In genomic region chr13:52273502-52274246, GRCm38 (mm10) we compare ENCODE assay signal across 29 mouse cellular contexts.
DNase-seq lines count a peak whose midpoint lies in the region; ATAC-seq and TF ChIP-seq lines count a peak whose summit lies in the region.
"Had no signal": no experiment of that assay in that cellular context is flagged by ENCODE, and none has a peak within 500 bp of the region (broad histone marks: within the 10 kb centered on the region; RNA-seq: fewer than 3 reads in every experiment).

No protein-coding gene starts in this region.

- H3K9me3 ChIP-seq in neural tube, embryonic 15.5 days (replicated peaks): no peaks in the 10 kb centered on the region
- H3K9me3 ChIP-seq: embryonic facial prominence, embryonic 13.5 days; forebrain, embryonic 10.5 days; forebrain, embryonic 15.5 days; heart, embryonic 12.5 days; limb, embryonic 13.5 days; lung, embryonic 15.5 days; midbrain, embryonic 10.5 days; midbrain, embryonic 15.5 days had no signal

- H3K4me2 ChIP-seq in neural tube, embryonic 15.5 days: no peak overlapping the region
- H3K4me2 ChIP-seq: embryonic facial prominence, embryonic 13.5 days; forebrain, embryonic 15.5 days; heart, embryonic 12.5 days; hindbrain, embryonic 14.5 days; limb, embryonic 13.5 days; liver, embryonic 11.5 days; lung, embryonic 15.5 days; midbrain, embryonic 15.5 days had no signal

- WGBS in neural tube, embryonic 15.5 days: 86% methylated on average over 19 of the region's 19 CpGs

- no peaks in the 10 kb centered on the region; the same call in 1 of the 2 replicates for H3K27me3 ChIP-seq in neural tube, embryonic 15.5 days (replicated peaks)
- H3K27me3 ChIP-seq: heart, embryonic 12.5 days; lung, embryonic 15.5 days; midbrain, embryonic 15.5 days had no signal

- peak; percentile 64 to 84 for DNase-seq in frontal cortex, adult 2 months (ENCODE audit: extremely low spot score in 1 of 2, low spot score in 1 of 2)
- no peak for DNase-seq in frontal cortex, postnatal 25 days (ENCODE audit: low spot score in 2 of 2)
- DNase-seq in right cerebral cortex, adult 18-20 months: peak; percentile 79
- DNase-seq in right cerebral cortex, postnatal 4 days: no peak
- peak; percentile 32 for DNase-seq in right cerebral cortex, postnatal 14 days
- DNase-seq in gastrocnemius, adult 2 months: no peak
- DNase-seq: adrenal gland, postnatal 10 days; cerebellum, adult 11 months; cerebellum, adult 9-11 months; kidney, adult 9 months; kidney, postnatal 10 days; layer of hippocampus, adult 9-11 months; thymus, adult 2 months; thymus, postnatal 4 days had no signal

- TF ChIP-seq CTCF in gastrocnemius, adult 2 months (IDR thresholded peaks at IDR 0.05): no peak

- no peaks in the 10 kb centered on the region for H3K36me3 ChIP-seq in neural tube, embryonic 15.5 days
- H3K36me3 ChIP-seq: embryonic facial prominence, embryonic 13.5 days; forebrain, embryonic 10.5 days; forebrain, embryonic 15.5 days; G1E; heart, embryonic 12.5 days; limb, embryonic 13.5 days; lung, embryonic 15.5 days; midbrain, embryonic 10.5 days; midbrain, embryonic 15.5 days had no signal

- peaks cover 5% of the 10 kb centered on the region; the same call in 1 of the 2 replicates for H3K4me1 ChIP-seq in neural tube, embryonic 15.5 days
- H3K4me1 ChIP-seq: lung, embryonic 15.5 days had no signal

- ATAC-seq in neural tube, embryonic 15.5 days (ENCODE audit: low FRiP score): no peak
- ATAC-seq: forebrain, embryonic 15.5 days; intestine, postnatal 0 days; midbrain, embryonic 15.5 days; Patski had no signal

- intact Hi-C loops in gastrocnemius, adult 2 months (cut with DNase I): no loop called here

- H3K9ac ChIP-seq in neural tube, embryonic 15.5 days (replicated peaks): no peak overlapping the region
- H3K9ac ChIP-seq: embryonic facial prominence, embryonic 13.5 days; forebrain, embryonic 15.5 days; heart, embryonic 12.5 days; hindbrain, embryonic 14.5 days; limb, embryonic 13.5 days; lung, embryonic 15.5 days; midbrain, embryonic 15.5 days had no signal

- no peak overlapping the region for H3K4me3 ChIP-seq in gastrocnemius, adult 2 months
- H3K4me3 ChIP-seq in neural tube, embryonic 15.5 days (replicated peaks): no peak overlapping the region
- H3K4me3 ChIP-seq: embryonic facial prominence, embryonic 13.5 days; forebrain, embryonic 10.5 days; forebrain, embryonic 15.5 days; heart, embryonic 12.5 days; limb, embryonic 13.5 days; lung, embryonic 15.5 days; midbrain, embryonic 10.5 days; midbrain, embryonic 15.5 days had no signal

- no peak overlapping the region for H3K27ac ChIP-seq in gastrocnemius, adult 2 months
- no peak overlapping the region for H3K27ac ChIP-seq in neural tube, embryonic 15.5 days (replicated peaks)
- H3K27ac ChIP-seq: embryonic facial prominence, embryonic 13.5 days; forebrain, embryonic 10.5 days; forebrain, embryonic 15.5 days; hindbrain, embryonic 14.5 days; limb, embryonic 13.5 days; lung, embryonic 15.5 days; midbrain, embryonic 10.5 days; midbrain, embryonic 15.5 days; stomach, postnatal 0 days had no signal

Comparison
In these comparisons a context has a peak if more than half of its experiments do, and no peak if none do; other contexts are left out.
1. DNase-seq: peak in frontal cortex, adult 2 months (2 of 2), right cerebral cortex, adult 18-20 months (single experiment) and right cerebral cortex, postnatal 14 days (single experiment); none in frontal cortex, postnatal 25 days (0 of 2), right cerebral cortex, postnatal 4 days (single experiment) and gastrocnemius, adult 2 months (single experiment).